Mouse (Mus musculus) effector memory CD4-positive, alpha-beta T cell, adult 5 months (primary cell): ENCODE data around the gene Sirpb1b. TPM values are rescaled to one million over a fixed set of nuclear protein-coding genes. Genes with fewer than 3 reads are reported as not detected.

ENCODE experiments used
- polyA plus RNA-seq: library from polyadenylated mRNA; unstranded; fragments of 100-300 nt; shearing (Covaris generic); gene quantifications from one replicate; pipeline ENCODE4 v1.2.1, GENCODE M21; 2017

Gene Sirpb1b
- polyA plus RNA-seq: not detected

DNA sequence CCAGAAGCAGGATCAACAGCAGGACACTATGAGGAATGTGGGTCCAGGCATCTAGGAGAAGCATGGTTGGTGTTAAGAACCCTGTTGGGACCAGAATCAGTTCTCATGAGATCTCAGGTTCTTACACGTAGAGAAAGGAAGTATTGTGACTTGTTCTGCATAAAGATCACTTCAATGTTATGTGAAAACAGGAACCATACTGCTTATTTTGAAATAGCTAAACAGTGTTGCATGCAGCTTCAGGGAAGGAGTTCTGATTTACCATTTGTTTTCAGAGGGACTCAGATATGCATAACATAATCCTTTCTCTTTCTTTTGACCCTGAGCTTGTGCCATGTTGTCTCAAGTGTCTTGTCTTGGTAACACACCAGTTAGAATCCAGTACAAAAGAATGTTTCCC lies at the start of gene Sirpb1b:
Sirpb1b (minus strand) TSS at position 179 of the 400 bp plus-strand sequence.

Other genes starting within 250 kb of the Sirpb1b start
- not detected for gene Gm9733, start 242.8 kb downstream of the Sirpb1b start, polyA plus RNA-seq
- gene Sirpb1a, start 148.5 kb downstream of the Sirpb1b start, polyA plus RNA-seq: not detected